Mouse (Mus musculus) liver, postnatal 0 days (tissue): Measurements from ENCODE around the gene Dact3.

Source experiments
- CTCF ChIP-seq: sonication (generic); IDR thresholded peaks from 2 replicates; pipeline ENCODE4 v1.5.1; 2016; ENCODE audit warnings: antibody characterized with exemption, low read depth
- EP300 ChIP-seq: IDR thresholded peaks from 2 replicates; pipeline ENCODE4 v1.6.1; 2016; ENCODE audit warnings: antibody characterized with exemption, low read depth, mild to moderate bottlenecking

GRCm38 (mm10) chr7:16904120-16904675, 29.1 kb downstream of the Dact3 start:
- TF ChIP-seq EP300: no peak
- no peak for TF ChIP-seq CTCF
